Mouse (Mus musculus) neural tube, embryonic 14.5 days (tissue): ENCODE data around the gene Eif4e3. TPM values are rescaled to one million over a fixed set of nuclear protein-coding genes. Genes with fewer than 3 reads are reported as not detected.
A peak's percentile ranks its signal among the peaks of the same experiment; 100 is the strongest.

Source experiments
- ATAC-seq: fragments of 200-750 bp; cut with Nextera tagmentation; 2 replicates; pipeline ENCODE4 v1.8.0; 2017; ENCODE audit warnings: low read depth, mild to moderate bottlenecking, moderate TSS enrichment, moderate library complexity
- H3K27ac ChIP-seq: fragments of 300-500 bp; sonication (generic); 2 replicates; pipeline ENCODE4 v1.5.1; 2014; ENCODE audit warnings: low read depth, mild to moderate bottlenecking, control low read depth, low read length, moderate library complexity, mixed read lengths
- H3K27me3 ChIP-seq: fragments of 300-500 bp; sonication (generic); 2 replicates; pipeline ENCODE4 v1.6.1; 2014; ENCODE audit warnings: low read length; ENCODE audit not compliant: control insufficient read depth, insufficient read depth
- H3K36me3 ChIP-seq: fragments of 300-500 bp; sonication (generic); 2 replicates; pipeline ENCODE4 v1.6.1; 2014; ENCODE audit warnings: low read length, mixed read lengths; ENCODE audit not compliant: control insufficient read depth, insufficient read depth
- H3K4me1 ChIP-seq: fragments of 300-500 bp; sonication (generic); 2 replicates; pipeline ENCODE4 v1.6.1; 2014; ENCODE audit warnings: low read length; ENCODE audit not compliant: control insufficient read depth, insufficient read depth
- H3K4me2 ChIP-seq: fragments of 300-500 bp; sonication (generic); 2 replicates; pipeline ENCODE4 v1.6.1; 2014; ENCODE audit warnings: mild to moderate bottlenecking, low read depth, low read length, control low read depth
- H3K4me3 ChIP-seq: fragments of 300-500 bp; sonication (generic); 2 replicates; pipeline ENCODE4 v1.5.1; 2014; ENCODE audit warnings: low read depth, low read length, control low read depth, mixed read lengths
- H3K9ac ChIP-seq: fragments of 300-500 bp; sonication (generic); replicated peaks from 2 replicates; pipeline ENCODE4 v1.6.1; 2014; ENCODE audit warnings: low read depth, mild to moderate bottlenecking, control low read depth, low read length, mixed read lengths
- H3K9me3 ChIP-seq: fragments of 300-500 bp; sonication (generic); 2 replicates; pipeline ENCODE4 v1.6.1; 2016; ENCODE audit warnings: low read length; ENCODE audit not compliant: control insufficient read depth
- WGBS: fragments of 180-500 bp; shearing (Covaris S2); extraction: QIAGEN DNeasy Blood & Tissue Kit; methylation state at CpG from one replicate; pipeline ENCODE4 v1.1.7; 2014; 5-methylcytosine and 5-hydroxymethylcytosine counted together
- polyA plus RNA-seq: library from polyadenylated mRNA; unstranded; fragments of >200 nt; fragmentation: Nextera tagmentation; extraction: Ambion mirVana; gene quantifications from 2 replicates; pipeline ENCODE4 v1.2.1, GENCODE M21; 2014

Eif4e3 gene
- polyA plus RNA-seq, 1 experiment from 2014 or later, result 6.8 TPM

- H3K36me3 ChIP-seq, result no peaks in the 10 kb centered on the region
- no peak overlapping the region for H3K4me2 ChIP-seq
- no peak overlapping the region for H3K27ac ChIP-seq
- H3K4me3 ChIP-seq, result no peak overlapping the region
- H3K4me1 ChIP-seq, result peaks cover 7% of the 10 kb centered on the region
- H3K9ac ChIP-seq, result no peak overlapping the region
- no peak for ATAC-seq
- WGBS, result 42% methylated on average over 14 of the region's 14 CpGs
- H3K9me3 ChIP-seq, result no peaks in the 10 kb centered on the region
- no peaks in the 10 kb centered on the region; the same call in 1 of the 2 replicates for H3K27me3 ChIP-seq
Observed at GRCm38 (mm10) chr6:99610454-99611427, 55.8 kb downstream of the Eif4e3 start.

DNA sequence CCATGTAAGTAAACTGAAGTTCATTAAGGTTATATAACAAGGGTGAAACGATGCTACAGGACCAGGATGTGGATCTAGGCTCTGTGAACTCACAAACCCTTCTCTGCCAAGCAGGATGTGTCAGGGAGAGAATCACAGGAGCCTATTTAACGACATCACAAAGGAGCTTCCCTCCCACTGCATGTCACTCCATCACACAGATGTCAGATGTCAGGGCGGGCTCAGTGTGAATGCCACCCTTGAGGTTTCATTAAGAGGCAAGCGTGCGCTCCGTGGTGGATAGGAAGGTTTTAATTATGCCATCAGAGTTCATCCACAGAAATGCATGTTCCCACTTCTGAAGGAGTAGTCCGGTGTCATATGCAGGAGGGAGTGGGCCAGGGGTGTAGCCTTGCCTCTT lies 60.5 kb downstream of the Eif4e3 start:
- H3K4me2 ChIP-seq, result no peak overlapping the region
- H3K27me3 ChIP-seq, result no peaks in the 10 kb centered on the region
- ATAC-seq, result no peak
- H3K36me3 ChIP-seq, result no peaks in the 10 kb centered on the region
- no peak overlapping the region for H3K4me3 ChIP-seq
- no peak overlapping the region for H3K27ac ChIP-seq
- WGBS, result 49% methylated on average over 7 of the region's 7 CpGs
- H3K9me3 ChIP-seq, result no peaks in the 10 kb centered on the region
- no peak overlapping the region for H3K9ac ChIP-seq
- H3K4me1 ChIP-seq, result no peaks in the 10 kb centered on the region

DNA sequence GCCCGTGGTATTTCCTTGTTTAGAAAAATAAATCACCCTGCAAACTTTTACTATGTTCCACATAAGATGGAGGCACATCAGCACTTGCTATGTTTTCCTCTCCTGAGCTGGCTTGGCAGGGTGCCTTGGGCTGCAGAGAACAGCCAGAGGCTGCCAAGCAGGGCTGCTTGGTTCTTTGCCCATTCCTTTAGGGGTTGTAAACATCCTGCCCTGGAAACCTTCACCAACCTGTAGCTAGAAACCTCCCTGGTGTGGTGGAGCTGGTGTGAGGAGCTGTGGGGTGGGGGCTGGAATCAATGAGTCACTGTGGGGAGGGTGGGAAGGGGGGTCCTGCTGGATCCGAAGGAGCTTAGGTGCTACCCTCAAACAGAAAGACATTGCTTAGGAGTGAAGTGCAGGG lies 61.8 kb downstream of the Eif4e3 start:
- no peak for ATAC-seq
- Histone ChIP-seq H3K9me3 (no peaks in the 10 kb centered on the region), H3K4me1 (no peaks in the 10 kb centered on the region), H3K4me3 (no peak overlapping the region), H3K4me2 (no peak overlapping the region), H3K36me3 (no peaks in the 10 kb centered on the region), H3K27me3 (no peaks in the 10 kb centered on the region), H3K9ac (no peak overlapping the region), H3K27ac (no peak overlapping the region)
- WGBS, result 64% methylated on average over 2 of the region's 2 CpGs

DNA sequence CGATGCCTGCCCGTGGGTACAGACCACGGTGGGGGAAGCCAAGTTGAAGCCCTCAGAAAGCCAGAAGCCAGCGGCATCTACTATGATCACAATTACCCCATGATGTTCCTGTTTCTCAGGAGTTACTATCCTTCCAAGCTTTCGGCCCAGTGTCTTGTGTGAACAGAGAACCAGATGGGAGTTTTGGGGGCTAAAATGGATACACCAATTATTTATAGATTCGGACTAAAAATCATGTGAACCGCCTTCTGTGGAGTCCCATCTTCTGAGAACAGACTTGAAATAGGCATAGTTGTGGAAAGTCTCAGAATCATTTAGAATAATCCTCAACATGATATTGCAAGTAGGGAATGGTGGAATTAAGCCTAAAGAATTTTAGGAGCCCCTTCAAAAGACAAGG lies 64.1 kb downstream of the Eif4e3 start:
- H3K4me3 ChIP-seq, result no peak overlapping the region
- H3K27me3 ChIP-seq, result no peaks in the 10 kb centered on the region
- H3K9me3 ChIP-seq, result no peaks in the 10 kb centered on the region
- no peak overlapping the region for H3K4me2 ChIP-seq
- H3K36me3 ChIP-seq, result no peaks in the 10 kb centered on the region
- 95% methylated on average over 7 of the region's 7 CpGs for WGBS
- H3K4me1 ChIP-seq, result no peaks in the 10 kb centered on the region
- no peak for ATAC-seq
- H3K9ac ChIP-seq, result no peak overlapping the region
- H3K27ac ChIP-seq, result no peak overlapping the region

DNA sequence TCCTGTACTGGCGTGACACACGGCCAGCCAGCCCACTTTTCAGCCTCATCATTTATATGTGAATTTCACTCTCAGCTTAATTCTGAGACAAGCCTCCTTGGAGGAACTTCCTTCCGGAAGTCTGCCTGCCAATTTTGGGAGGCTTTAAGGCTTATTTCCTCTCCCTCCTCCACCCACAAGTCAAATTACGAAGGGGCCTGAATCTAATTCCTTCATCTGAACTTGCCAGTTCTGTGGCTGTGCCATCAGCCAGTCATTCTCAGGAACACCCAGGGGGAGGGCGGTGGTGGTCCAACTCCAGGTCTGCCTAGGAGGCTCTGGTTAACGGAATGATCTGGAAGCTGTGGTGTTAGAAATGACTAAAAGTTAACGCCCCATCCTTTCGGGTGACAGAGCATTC lies 65.7 kb downstream of the Eif4e3 start:
- ATAC-seq, result no peak
- Histone ChIP-seq H3K4me2 (no peak overlapping the region), H3K4me1 (no peaks in the 10 kb centered on the region), H3K9ac (no peak overlapping the region), H3K36me3 (no peaks in the 10 kb centered on the region), H3K4me3 (no peak overlapping the region), H3K9me3 (no peaks in the 10 kb centered on the region), H3K27ac (no peak overlapping the region), H3K27me3 (no peaks in the 10 kb centered on the region)
- 76% methylated on average over 8 of the region's 8 CpGs for WGBS

DNA sequence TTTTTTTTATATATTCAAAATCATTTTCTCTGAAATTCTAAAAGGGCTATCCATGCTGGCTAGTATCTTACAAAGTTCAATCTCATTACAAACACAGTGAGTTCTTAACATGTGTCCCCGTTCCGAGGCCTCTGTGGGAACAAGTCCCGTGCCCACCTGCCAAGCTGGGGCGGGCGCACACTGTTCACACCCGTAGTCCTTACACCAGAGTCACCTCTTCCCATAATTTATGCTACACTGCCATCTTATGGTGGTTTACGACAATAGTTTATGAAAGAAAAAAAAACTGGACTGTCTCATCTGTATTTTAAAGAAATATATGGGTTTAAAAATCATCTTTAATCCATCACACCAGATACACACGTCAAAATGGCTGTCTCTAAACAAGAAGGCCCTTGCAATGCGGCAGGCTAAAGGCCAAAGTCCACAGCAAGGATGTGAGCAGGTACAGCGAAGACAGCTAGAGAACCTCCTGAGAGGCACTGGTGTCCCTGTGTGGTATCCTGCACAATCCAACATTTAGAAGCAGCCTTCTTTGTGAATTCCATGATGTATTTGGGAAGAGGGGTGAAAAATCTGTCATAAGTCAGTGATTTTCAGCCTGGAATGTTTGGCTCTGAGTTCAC lies 66.3 kb downstream of the Eif4e3 start:
- Histone ChIP-seq H3K9me3 (no peaks in the 10 kb centered on the region), H3K27me3 (no peaks in the 10 kb centered on the region), H3K4me2 (no peak overlapping the region), H3K4me1 (no peaks in the 10 kb centered on the region), H3K9ac (no peak overlapping the region), H3K27ac (no peak overlapping the region), H3K4me3 (no peak overlapping the region), H3K36me3 (no peaks in the 10 kb centered on the region)
- ATAC-seq, result peak; percentile 72; the same call in 1 of the 2 replicates
- WGBS, result 28% methylated on average over 10 of the region's 10 CpGs

GRCm38 (mm10) chr6:99599651-99600050 lies 66.9 kb downstream of the Eif4e3 start:
- no peak overlapping the region for H3K4me3 ChIP-seq
- H3K4me2 ChIP-seq, result 0 out of 2 replicates have a peak overlapping the region, but pooled peaks have one; percentile 14
- no peaks in the 10 kb centered on the region for H3K27me3 ChIP-seq
- 3% methylated on average over 8 of the region's 8 CpGs for WGBS
- peak; percentile 75 for ATAC-seq
- H3K27ac ChIP-seq, result no peak overlapping the region
- H3K4me1 ChIP-seq, result no peaks in the 10 kb centered on the region
- H3K9ac ChIP-seq, result no peak overlapping the region
- H3K36me3 ChIP-seq, result no peaks in the 10 kb centered on the region
- no peaks in the 10 kb centered on the region for H3K9me3 ChIP-seq

DNA sequence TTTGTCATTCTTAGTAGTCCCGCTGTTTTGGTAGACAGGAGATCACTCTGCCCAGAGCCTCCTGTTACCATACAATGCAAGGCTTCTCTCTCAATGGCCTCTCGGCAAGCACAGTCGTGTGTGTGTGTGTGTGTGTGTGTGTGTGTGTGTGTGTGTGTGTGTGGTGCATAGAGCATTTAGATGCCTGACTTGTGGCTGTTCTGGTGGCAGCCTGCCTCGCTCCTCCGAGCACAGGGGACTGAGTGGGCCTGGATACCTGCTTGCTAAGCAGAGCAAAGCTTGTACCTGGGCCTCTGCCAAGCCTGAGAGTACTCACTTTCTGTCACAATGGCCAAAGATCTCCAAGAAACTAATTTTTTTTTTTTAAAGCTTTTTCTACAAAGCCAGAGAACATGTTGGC lies 67.3 kb downstream of the Eif4e3 start:
- Histone ChIP-seq H3K9ac (no peak overlapping the region), H3K36me3 (no peaks in the 10 kb centered on the region), H3K4me2 (no peak overlapping the region), H3K4me3 (no peak overlapping the region), H3K27me3 (no peaks in the 10 kb centered on the region), H3K27ac (no peak overlapping the region), H3K4me1 (no peaks in the 10 kb centered on the region), H3K9me3 (no peaks in the 10 kb centered on the region)
- peak; percentile 68; the same call in 1 of the 2 replicates for ATAC-seq
- WGBS, result 22% methylated on average over 5 of the region's 5 CpGs

DNA sequence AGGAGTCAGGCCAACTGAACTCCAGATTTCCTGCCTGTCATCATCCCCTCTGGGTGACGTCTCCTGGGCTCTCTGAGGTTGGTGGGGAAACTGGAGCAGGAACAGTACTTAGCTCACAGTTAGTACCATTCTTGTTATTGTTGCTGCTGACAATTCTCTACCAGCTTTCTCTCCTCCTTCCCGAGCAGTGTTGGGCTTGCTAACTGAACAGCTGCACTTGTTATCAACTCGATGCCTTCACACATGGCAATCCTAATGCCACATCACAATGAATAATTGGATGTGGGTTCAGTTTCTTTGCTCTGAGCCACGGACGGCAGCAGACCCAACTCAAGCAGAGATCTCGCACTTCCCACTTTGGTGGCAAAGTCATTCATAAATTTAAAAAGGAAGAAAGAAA lies 89.5 kb downstream of the Eif4e3 start:
- WGBS, result 62% methylated on average over 6 of the region's 6 CpGs
- H3K27ac ChIP-seq, result no peak overlapping the region
- H3K4me2 ChIP-seq, result no peak overlapping the region
- H3K9ac ChIP-seq, result no peak overlapping the region
- no peaks in the 10 kb centered on the region for H3K4me1 ChIP-seq
- H3K36me3 ChIP-seq, result no peaks in the 10 kb centered on the region
- no peak overlapping the region for H3K4me3 ChIP-seq
- no peak for ATAC-seq
- no peaks in the 10 kb centered on the region for H3K27me3 ChIP-seq
- no peaks in the 10 kb centered on the region for H3K9me3 ChIP-seq
